Mouse (Mus musculus): Measurements from ENCODE around the gene Pde3b. TPM values are rescaled to one million over a fixed set of nuclear protein-coding genes. Genes with fewer than 3 reads are reported as not detected.
A peak's percentile ranks its signal among the peaks of the same experiment; 100 is the strongest.
"Not testable (repeated sequence)": the region's sequence is repeated elsewhere in the genome, so short reads cannot be mapped to it uniquely, and the experiment has no call there.

The Pde3b gene
- total RNA-seq (2014; rRNA removed), result 13.5 and 14.5 TPM in 2 replicates
- polyA plus RNA-seq (2015; fragmentation: Nextera tagmentation; extraction: Ambion mirVana), result 2.0 and 2.3 TPM in 2 replicates

DNA sequence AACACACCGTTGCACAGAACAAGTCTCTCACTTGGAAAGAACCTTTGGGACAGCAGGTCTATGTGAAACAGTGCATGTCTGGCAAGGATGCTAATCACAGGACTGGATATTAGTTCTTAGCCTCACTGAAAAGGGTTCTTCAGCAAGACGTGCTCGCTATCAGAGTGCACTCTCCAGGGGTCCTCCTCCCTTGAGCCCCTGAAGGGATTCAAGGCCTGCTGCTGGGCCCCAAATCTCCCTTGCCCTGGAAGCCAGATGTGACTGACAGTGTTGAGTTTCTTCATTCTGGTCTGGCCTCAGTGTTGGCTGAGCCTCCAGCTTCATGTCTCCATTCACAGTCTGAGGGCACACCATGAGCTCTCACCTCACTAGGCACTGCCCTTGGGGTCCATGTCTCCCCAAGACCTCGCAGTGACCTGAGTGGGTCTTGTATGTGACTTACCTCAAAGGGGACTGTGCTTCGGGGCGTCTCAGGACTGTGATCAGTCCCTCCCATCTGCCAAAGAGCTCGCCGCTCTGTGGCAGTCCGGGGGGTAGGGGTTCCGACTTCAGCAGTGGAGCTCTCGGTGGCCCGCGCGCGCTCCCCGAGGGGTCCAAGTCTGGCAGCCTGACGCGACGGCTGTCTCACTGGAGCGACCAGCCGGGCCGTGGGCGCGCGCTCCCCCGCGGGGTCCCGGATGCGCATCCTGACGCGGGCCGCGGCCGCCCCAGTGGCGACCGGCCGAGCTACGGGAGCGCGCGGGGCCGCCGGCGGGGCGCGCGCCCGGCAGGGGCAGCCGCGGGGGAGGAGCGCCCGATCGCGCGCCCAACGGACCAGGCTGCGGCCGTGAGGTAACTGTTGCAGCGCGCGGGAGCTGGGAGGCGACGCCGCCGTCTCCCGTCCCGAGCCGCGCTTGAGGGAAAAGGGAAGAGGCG lies at the start of gene Pde3b:
Gene Pde3b (plus strand): TSS at position 861 of the 915 bp plus-strand sequence.
- no peaks in the 10 kb centered on the region for H3K36me3 ChIP-seq (ENCODE audit: insufficient read depth)
- ATAC-seq, result peak; percentile 76
- DNase-seq, result peak; percentile 75
- peak within 1 kb of the TSS; percentile 80 for H3K4me2 ChIP-seq (ENCODE audit: low read depth)
- H3K27me3 ChIP-seq (ENCODE audit: insufficient read depth, low read length), result no peaks in the 10 kb centered on the region
- H3K9ac ChIP-seq, result peak within 1 kb of the TSS; percentile 91
- 0 out of 2 replicates have a peak, but pooled peaks cover 8% of the 10 kb centered on the region for H3K4me1 ChIP-seq (ENCODE audit: insufficient read depth)
- H3K4me3 ChIP-seq (ENCODE audit: low read depth, low read length), result peak within 1 kb of the TSS; percentile 95
- H3K9me3 ChIP-seq (ENCODE audit: low read length), result no peaks in the 10 kb centered on the region
- no peak for TF ChIP-seq CTCF (IDR thresholded peaks at IDR 0.05; ENCODE audit: low read depth)
- 3% methylated on average over 52 of the region's 70 CpGs for WGBS
- peak within 1 kb of the TSS; percentile 96 for H3K27ac ChIP-seq (ENCODE audit: low read depth, low read length)

DNA sequence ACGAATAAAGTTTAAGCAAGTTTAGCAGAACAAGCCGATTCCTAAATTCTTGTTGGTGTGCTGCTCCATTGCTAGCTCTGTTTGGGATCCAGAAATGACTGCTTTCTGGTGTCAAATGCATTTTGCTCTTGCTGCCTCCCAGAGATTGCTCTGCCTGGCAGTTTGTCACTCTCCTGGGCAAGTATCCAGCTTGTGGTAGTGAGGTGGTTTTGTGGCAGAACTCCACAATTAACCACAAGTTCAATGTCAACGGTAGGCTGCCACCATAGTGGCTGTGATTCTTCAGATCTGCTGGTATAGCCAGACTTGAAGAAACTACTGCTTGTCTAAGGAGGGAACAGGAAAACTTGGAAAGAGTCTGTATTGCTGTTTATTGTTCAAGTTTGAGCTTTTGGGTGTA lies 13.0 kb upstream of the Pde3b start:
- 71% methylated on average over 3 of the region's 3 CpGs for WGBS

DNA sequence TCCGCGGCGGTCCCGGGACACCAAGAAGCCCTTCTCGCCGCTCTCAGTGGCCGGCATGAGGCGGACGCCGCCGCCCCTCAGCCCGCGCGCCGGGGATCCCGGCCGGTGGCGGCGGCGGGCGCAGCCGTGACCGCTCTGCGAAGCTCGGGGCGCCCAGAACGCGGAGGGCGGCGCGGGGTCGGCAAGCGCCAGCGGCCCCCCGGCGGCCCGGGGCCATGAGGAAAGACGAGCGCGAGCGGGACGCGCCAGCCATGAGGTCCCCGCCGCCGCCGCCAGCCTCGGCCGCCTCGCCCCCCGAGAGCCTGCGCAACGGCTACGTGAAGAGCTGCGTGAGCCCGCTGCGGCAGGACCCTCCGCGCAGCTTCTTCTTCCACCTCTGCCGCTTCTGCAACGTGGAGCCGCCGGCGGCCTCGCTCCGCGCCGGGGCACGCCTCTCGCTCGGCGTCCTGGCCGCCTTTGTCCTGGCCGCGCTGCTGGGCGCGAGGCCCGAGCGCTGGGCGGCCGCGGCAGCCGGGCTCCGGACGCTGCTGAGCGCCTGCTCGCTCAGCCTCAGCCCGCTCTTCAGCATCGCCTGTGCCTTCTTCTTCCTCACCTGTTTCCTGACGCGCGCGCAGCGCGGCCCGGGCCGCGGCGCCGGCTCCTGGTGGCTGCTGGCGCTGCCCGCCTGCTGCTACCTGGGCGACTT lies 397 bp downstream of the Pde3b start:
- DNase-seq (peak; percentile 69), ATAC-seq (peak; percentile 74)
- Histone ChIP-seq H3K27me3 (ENCODE audit: insufficient read depth, low read length) (no peaks in the 10 kb centered on the region), H3K27ac (ENCODE audit: low read depth, low read length) (peak overlapping the region; percentile 96), H3K36me3 (ENCODE audit: insufficient read depth) (no peaks in the 10 kb centered on the region), H3K9me3 (ENCODE audit: low read length) (no peaks in the 10 kb centered on the region), H3K4me1 (ENCODE audit: insufficient read depth) (0 out of 2 replicates have a peak, but pooled peaks cover 8% of the 10 kb centered on the region), H3K9ac (peak overlapping the region; percentile 91), H3K4me2 (ENCODE audit: low read depth) (peak overlapping the region; percentile 80), H3K4me3 (ENCODE audit: low read depth, low read length) (peak overlapping the region; percentile 95)
- WGBS, result 2% methylated on average over 96 of the region's 103 CpGs
- TF ChIP-seq CTCF (IDR thresholded peaks at IDR 0.05; ENCODE audit: low read depth), result no peak

More for the DNA sequence above, 13.0 kb upstream of the Pde3b start:
- Histone ChIP-seq H3K9me3 (ENCODE audit: low read length) (no peaks in the 10 kb centered on the region), H3K4me1 (ENCODE audit: insufficient read depth) (no peaks in the 10 kb centered on the region), H3K4me3 (ENCODE audit: low read depth, low read length) (no peak overlapping the region), H3K4me2 (ENCODE audit: low read depth) (no peak overlapping the region), H3K27me3 (ENCODE audit: insufficient read depth, low read length) (no peaks in the 10 kb centered on the region), H3K9ac (no peak overlapping the region), H3K27ac (ENCODE audit: low read depth, low read length) (no peak overlapping the region), H3K36me3 (ENCODE audit: insufficient read depth) (no peaks in the 10 kb centered on the region)
- ATAC-seq, result no peak
- DNase-seq, result no peak
- no peak for TF ChIP-seq CTCF (IDR thresholded peaks at IDR 0.05; ENCODE audit: low read depth)

DNA sequence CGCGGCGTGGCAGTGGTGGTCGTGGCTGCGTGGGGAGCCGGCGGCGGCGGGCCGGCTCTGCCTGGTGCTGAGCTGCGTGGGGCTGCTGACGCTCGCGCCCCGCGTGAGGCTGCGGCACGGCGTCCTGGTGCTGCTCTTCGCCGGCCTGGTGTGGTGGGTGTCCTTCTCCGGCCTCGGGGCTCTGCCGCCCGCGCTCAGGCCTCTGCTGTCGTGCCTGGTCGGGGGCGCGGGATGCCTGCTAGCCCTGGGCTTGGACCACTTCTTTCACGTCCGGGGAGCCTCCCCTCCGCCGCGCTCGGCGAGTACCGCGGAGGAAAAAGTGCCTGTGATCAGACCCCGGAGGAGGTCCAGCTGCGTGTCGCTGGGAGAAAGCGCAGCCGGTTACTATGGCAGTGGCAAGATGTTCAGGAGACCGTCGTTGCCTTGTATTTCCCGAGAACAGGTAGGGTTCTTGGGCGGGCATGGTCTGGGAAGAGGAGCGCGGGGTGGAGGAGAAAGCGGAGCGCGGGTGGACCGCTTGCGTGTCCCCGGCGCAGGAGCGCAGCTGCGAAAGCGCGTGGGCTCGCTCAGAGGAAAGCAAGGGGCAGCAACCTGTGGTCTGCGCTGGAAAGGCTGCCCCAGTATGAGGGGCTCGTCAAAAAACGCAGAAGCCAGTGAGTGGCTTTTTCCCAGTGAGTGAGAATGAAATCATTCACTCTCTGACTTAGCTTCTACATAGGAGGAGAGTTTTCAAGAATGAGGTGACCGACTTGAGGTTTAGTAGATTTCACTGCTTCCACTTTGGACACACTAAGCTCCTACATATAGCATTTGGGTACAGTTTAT lies 1.2 kb downstream of the Pde3b start:
- no peaks in the 10 kb centered on the region for H3K9me3 ChIP-seq (ENCODE audit: low read length)
- H3K9ac ChIP-seq, result peak overlapping the region; percentile 91
- H3K4me1 ChIP-seq (ENCODE audit: insufficient read depth), result 0 out of 2 replicates have a peak, but pooled peaks cover 8% of the 10 kb centered on the region
- WGBS, result 3% methylated on average over 65 of the region's 66 CpGs
- H3K36me3 ChIP-seq (ENCODE audit: insufficient read depth), result no peaks in the 10 kb centered on the region
- no peaks in the 10 kb centered on the region for H3K27me3 ChIP-seq (ENCODE audit: insufficient read depth, low read length)
- DNase-seq (peak; percentile 52), ATAC-seq (peak; percentile 70)
- TF ChIP-seq CTCF (IDR thresholded peaks at IDR 0.05; ENCODE audit: low read depth), result no peak
- peak overlapping the region; percentile 95 for H3K4me3 ChIP-seq (ENCODE audit: low read depth, low read length)
- H3K4me2 ChIP-seq (ENCODE audit: low read depth), result peak overlapping the region; percentile 80
- H3K27ac ChIP-seq (ENCODE audit: low read depth, low read length), result peak overlapping the region; percentile 96

DNA sequence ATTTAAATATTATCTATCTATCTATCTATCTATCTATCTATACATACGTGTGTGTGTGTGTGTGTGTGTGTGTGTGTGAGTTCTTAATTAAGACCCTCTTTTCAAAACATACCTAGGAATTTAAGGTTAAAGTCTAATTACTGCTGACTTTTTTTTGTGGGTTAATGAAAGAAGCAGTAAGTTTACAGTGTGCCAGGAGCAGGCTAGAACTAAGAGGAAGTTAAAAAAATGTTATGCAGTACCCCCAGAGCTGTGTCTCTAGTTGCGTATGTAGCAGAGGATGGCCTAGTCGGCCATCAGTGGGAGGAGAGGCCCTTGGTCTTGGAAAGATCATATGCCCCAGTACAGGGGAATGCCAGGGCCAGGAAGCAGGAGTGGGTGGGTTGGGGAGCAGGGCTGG lies 4.2 kb downstream of the Pde3b start:
- H3K27ac ChIP-seq (ENCODE audit: low read depth, low read length); ATAC-seq; H3K4me2 ChIP-seq (ENCODE audit: low read depth); H3K4me3 ChIP-seq (ENCODE audit: low read depth, low read length); DNase-seq; H3K9me3 ChIP-seq (ENCODE audit: low read length); H3K9ac ChIP-seq; H3K4me1 ChIP-seq (ENCODE audit: insufficient read depth); H3K27me3 ChIP-seq (ENCODE audit: insufficient read depth, low read length); H3K36me3 ChIP-seq (ENCODE audit: insufficient read depth): not testable (repeated sequence)
- 65% methylated on average over 3 of the region's 3 CpGs for WGBS

DNA sequence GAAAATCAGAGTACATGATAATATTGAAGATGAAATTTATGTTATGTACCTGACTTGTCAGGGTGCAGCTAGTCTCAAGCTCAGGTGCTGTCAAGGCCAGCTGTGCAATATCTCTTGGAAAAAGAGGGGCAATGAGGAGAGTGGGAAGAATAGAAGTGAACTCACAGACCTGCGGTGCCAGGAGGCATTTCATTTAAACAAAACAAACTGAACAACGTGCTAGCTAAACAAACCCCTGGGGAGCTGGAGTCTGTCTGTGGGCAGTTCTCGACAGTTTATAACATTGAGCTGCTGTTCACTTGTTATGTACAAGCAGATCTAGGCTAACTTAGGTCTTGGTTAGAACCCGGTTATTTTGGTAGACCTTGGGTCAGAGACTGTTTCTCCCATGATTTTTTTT lies 5.8 kb downstream of the Pde3b start:
- H3K27ac ChIP-seq (ENCODE audit: low read depth, low read length), result no peak overlapping the region
- no peak overlapping the region for H3K4me3 ChIP-seq (ENCODE audit: low read depth, low read length)
- no peaks in the 10 kb centered on the region for H3K9me3 ChIP-seq (ENCODE audit: low read length)
- H3K9ac ChIP-seq, result no peak overlapping the region
- ATAC-seq, result no peak
- no peaks in the 10 kb centered on the region for H3K36me3 ChIP-seq (ENCODE audit: insufficient read depth)
- no peak for DNase-seq
- H3K4me2 ChIP-seq (ENCODE audit: low read depth), result no peak overlapping the region
- 44% methylated on average over 4 of the region's 4 CpGs for WGBS
- no peak for TF ChIP-seq CTCF (IDR thresholded peaks at IDR 0.05; ENCODE audit: low read depth)
- H3K4me1 ChIP-seq (ENCODE audit: insufficient read depth), result 0 out of 2 replicates have a peak, but pooled peaks cover 4% of the 10 kb centered on the region
- H3K27me3 ChIP-seq (ENCODE audit: insufficient read depth, low read length), result no peaks in the 10 kb centered on the region

Data from forebrain, postnatal 0 days (tissue).